Mouse (Mus musculus) testis, postnatal 10 days (tissue): ENCODE data around the gene Lrfn3.

ENCODE experiments used
- DNase-seq: peaks from one replicate; pipeline ENCODE4 v3.0.0; 2021; ENCODE audit warnings: low spot score

The Lrfn3 gene

DNA sequence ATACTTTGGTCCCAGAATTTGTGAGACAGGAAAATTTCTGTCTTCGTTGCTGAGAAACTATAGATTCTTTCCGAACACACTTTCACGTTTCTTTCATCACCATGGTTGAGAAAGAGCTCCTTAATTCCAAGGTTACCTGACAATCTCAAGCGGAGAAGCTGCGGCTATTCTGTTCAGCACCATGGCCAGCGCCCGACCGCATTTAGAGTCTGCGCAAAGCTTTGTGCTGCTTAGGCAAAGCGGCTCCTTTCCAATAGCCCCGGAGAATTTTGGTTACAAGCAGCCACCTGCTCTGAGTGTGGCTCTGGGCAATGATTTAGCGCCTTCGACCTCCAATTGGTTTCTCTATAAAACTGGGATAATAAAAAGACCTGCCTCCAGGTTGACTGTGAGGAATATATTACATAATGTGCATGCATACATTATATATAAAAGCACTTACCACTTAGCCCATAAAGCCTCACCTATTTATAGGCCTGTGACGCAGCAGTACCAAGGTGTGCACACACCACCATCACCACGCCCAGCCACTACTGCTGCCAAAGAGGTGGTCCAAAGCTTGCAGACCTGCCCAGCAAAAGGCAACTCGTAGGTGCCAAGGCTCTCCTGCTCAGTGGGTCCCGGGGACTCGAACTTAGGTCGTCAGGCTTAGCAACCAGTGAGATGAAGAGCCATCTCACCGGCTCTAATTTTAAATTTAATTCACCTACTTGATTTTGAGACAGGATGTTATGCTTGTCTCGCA, 15.8 kb downstream of the Lrfn3 start:
- peak; percentile 88 for DNase-seq

DNA sequence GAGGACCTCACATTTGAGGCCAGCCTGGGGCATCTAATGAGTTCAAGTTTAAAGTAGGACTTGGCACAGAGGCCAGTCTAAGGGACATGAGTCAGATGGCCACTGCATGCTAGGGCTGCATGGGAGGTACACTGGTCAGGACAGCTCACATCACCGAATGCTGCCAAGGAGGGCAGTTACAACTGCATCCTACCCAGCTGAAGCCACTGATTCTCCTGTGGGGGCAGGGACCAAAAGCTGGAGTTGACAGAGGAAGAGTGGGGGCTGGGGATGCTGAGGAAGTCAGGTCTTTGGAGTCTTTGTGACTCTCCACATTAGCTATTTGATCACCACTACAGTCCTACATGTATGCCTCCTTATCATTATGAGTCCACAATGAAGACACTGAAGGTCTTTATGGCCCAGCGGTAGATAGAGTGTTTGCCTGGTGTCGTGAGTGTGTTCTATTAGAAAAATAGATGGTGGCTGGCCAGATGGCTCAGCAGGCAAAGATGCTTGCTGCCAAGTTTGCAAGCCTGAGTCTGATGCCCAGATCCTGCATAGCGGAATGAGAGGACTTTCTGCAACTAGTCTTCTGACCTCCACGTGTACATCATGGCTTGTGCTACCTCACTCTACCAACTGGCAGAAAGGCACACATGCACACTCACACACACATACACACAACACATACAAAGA, 23.0 kb downstream of the Lrfn3 start:
- DNase-seq = no peak

DNA sequence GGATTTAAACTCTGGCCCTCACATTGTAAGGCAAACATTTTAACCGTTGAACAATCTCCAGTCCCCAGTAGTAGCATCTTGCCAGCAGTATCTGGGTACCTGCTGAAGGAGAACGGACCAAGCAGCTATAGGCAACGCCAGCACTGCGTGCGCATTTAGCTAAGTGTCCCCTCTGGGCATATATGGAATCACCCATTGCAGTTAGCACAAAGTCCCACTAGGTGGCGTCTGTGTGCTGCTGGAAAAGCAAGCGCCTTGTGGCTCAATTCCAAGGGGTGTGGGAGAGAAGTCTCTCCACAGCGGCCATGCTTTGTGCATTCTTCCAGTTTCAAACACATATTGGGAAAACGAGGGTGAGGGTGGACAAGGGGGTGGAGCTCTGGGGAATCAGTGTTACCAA, 26.2 kb downstream of the Lrfn3 start:
- peak; percentile 93 for DNase-seq

DNA sequence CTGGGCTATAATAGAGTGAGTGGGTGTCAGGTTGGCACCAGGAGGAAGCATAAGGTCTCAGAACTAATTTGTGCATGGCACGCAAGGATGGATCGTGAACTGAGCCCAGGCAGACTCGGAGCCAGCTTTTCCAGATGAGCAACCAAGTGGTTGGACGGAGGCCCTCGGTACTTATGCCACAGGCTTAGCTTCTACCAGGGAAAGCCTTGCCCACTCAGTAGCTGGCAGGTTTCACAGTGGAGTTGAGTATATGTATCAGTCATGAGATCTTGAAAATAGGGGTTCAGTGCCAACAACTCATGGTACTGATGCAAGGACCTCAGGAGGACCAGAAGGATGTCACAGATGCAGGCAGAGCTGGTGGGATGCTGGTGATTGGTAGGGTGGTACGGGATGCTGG, 26.9 kb downstream of the Lrfn3 start:
- no peak for DNase-seq

DNA sequence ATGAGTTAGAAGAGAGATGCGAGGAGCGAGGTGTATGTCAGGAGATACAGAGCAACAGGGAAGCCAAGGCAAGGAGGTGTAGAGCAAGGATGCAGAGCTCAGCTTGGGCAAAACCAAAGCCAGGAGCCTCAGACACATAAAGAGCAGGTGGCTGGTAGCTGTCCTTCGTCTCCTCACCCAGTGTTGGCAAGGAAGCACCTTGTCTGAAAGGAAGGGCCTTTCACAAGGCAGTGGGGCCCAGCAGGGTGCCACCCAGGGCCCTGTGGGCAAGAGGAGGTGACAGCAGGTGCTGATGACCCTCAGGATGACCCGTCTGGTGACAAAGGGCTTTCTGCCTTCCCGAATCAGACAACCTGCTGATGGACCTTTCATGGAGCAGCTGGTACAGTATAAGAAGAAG, 28.0 kb downstream of the Lrfn3 start:
- no peak for DNase-seq

DNA sequence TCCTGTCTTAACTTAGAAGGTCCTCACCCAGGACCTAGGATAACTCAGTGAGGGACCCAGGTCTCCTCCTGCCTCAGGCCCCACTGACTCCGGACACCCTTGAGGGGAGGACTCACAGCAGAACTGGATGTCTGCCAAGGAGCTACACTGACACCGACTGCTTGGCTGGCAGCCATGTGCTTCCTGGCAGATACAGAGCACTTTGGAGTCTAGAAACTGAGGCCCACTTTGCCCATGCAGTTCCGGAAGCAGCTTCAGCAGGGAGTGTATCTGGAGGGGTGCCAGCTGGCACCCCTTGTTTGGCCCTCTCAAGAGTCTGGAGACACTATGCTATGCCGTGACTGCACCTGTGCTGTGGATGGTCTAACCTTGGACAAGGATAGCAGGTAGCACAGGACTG, 29.1 kb downstream of the Lrfn3 start:
- DNase-seq = peak; percentile 75

DNA sequence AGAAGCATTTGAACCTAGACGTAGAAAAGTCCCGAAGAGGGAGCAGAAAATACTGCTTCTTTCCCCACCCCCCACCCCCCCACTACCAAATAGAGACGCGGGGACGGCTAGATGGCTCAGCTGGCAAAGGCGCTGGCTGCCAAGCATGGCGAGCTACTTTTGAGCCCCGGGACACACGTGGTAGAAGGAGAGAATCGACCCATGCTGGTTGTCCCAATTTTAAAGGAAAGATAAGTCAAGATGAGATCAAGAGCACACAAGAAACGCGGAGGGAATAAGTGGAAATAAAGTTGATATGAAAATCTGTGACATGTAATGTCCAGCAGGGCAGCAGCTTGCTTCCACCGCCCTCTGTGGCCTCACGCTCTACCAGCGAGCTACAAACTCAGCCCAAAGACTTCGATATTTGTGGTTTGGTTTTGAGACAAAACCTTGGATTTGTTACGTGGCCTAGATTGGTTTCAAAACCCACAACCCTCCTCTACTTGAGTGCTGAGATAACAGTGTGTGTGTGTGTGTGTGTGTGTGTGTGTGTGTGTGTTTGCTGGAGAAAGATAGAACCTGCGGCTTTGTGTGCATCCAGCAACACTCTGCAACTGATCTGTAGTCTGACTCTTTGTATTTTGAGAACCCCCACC, 29.8 kb downstream of the Lrfn3 start:
- no peak for DNase-seq

DNA sequence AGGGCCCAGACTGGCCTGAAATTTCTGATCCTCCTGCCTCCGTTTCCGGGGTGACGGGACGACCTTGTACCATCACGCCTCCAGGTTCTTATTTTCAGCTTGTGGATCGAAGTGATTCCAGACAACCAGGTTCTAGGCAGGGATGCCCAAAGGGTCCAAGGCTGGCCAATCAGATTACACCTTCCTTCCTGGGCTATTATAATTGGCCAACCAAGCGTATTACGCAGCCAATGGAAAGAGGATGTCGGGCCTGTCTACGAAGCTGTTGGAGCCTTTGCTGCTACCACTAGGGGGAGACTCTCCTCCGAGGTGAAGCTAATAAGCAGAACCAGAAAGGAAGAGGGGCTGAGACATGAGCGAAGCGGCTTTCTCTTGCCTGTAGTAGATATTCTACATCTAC, 30.7 kb downstream of the Lrfn3 start:
- peak; percentile 77 for DNase-seq

DNA sequence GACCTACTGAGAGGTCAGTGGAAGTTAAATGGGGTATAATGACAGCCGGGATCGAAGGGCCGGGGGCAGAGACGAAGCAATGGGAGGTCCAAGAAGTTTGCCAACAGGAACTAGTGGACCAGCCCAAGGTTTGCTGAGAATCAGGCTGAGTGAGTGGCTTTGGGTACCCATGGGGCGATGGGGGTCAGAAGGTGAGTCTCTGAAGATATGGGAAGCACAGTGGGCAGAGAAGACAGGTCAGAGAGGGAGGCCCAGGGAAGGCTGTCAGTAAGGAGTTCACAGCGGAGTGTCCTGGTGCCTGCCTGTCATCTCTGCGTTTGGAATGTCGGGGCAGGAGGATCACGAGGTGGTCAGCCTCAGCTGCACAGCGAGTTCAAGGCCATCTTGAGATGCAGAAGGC, 34.2 kb downstream of the Lrfn3 start:
- no peak for DNase-seq

DNA sequence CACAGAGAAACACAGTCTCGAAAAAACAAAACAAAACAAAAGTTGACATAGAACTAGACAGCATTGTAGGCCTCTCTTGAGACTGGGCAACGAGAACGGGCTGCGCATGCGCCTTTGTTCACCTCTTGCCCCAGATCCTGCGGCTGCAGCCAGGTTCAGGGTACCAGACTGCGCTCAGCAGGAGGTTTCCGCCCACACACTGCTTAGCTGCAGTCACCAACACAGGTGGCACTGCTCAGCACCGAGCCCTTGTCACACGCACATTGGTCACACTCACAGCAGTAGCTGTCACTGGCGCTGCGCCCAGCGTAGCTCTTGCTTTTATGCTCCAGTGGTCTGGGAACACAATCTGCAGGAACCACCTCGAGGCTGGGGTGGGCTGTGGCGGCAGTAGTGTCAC, 35.4 kb downstream of the Lrfn3 start:
- no peak for DNase-seq

DNA sequence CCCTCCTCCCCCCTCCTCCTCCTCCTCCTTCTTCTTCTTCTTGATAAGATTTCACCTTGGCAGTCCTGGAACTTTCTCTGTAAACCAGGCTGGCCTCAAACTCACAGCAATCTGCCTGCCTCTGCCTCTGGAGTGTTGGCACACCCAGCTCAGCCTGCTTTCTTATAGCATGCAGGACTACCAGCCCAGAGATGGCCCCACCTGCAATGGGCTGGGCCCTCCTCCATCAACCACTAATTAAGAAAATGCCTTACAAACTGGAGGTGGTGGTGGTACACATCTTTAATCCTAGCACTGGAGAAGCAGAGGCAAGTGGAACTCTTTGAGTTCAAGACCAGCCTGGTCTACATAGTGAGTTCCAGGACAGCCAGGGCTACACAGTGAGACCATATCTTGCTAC, 36.1 kb downstream of the Lrfn3 start:
- no peak for DNase-seq

DNA sequence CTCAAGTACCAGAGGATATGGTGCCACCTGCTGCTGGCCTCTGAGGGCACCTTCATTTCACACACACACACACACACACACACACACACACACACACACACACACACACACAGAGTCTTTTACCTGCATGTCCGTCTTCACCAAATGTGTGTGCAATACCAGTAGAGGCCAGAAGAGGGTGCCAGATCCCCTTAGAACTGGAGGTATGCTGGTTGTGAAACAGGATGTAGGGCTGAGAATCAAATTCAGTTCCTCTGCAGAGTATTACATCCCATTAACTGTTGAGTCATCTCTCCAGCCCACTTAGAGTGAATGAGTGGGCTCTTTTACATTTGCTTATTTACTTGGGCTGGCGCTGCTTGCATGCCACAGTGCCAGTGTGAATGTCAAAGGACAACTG, 37.2 kb downstream of the Lrfn3 start:
- peak; percentile 72 for DNase-seq

DNA sequence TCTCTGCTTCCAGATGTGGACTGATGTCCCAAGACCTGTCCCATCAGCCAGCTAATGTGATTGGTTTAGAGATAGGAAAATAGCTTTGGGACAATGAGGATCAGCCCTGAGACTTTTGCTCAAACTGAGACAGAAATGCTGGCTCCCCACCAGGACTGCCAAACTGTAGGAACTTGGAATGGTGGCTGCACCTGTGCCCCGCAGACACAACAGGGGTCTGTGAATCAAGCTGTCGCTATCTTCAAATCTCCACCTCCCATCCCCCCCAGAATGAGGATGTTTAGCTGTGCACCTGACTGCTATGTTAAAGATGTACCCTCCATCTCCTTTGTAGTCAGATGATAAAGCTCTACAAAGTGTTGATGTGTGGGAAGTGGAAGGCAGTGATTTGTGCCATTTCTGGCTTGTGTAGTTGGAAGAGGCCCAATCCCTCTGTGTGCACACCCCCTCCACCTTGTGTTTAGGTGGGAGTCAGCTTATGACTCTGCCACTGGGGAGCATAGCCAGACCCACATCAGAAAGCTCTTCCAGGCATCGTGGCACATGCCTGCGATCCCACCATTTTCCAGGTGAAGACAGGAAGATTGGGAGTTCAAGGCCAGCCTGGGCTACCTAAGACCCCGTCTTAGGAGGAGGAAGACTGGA, 38.1 kb downstream of the Lrfn3 start:
- no peak for DNase-seq

DNA sequence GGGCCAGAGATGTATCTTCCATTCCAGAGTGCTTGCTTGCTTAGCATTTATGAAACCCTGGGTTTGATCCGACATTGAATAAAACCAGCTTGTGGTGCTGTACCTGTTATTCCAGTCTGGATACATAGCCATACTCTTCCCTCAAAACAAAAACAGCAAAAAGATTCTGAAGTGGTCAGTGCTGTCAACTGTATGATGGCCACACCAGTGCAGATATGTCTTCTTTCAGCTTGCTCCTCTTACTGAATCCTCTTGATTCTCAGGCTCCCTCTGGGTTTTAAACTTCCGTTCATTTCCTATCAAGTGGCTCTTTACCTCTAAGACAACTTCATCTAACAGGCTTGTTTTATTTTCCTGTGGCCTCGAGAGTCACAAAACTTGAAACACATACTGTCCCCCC, 38.8 kb downstream of the Lrfn3 start, which contains the start of gene Sdhaf1:
TSS of gene Sdhaf1 (minus strand) at position 101 of the 400 bp plus-strand sequence.
- no peak for DNase-seq

DNA sequence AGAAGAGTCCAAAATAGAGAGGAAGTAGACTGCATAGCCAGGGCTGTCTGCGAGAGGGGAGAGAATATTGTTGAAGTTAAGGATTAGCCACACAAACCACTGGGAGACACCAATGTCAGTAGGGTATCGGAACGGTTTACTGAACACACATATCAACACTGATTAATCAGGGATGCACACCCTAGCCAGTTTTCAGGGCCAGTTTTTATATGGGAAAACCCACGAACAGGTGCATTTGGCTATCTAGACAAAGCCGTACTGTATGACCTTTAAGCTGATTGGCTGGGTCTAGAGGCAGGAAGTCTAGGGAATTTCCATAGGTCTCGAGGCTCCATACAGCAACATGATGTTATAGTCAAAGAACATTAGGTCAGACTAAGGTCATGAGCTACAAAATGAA, 39.7 kb downstream of the Lrfn3 start:
- DNase-seq = no peak

DNA sequence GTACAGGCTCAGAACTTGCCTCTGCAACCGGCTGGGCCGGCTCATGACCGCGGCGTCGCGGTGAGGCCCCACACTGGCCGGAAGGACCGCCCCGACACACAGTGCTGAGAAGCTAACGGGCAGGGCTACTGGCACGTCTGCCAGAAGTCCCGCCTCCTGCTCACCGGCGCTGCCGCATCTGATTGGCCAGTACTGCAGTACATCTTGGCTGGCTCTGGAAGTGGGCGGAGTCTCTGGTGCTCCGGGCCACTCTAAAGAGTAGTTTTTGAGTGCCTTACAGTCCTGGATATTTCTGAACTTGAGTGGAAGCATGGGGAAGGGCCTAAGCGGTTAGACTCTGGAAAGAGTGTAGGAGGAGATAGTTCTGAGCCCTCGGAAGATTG, 40.3 kb downstream of the Lrfn3 start:
- peak; percentile 98 for DNase-seq

DNA sequence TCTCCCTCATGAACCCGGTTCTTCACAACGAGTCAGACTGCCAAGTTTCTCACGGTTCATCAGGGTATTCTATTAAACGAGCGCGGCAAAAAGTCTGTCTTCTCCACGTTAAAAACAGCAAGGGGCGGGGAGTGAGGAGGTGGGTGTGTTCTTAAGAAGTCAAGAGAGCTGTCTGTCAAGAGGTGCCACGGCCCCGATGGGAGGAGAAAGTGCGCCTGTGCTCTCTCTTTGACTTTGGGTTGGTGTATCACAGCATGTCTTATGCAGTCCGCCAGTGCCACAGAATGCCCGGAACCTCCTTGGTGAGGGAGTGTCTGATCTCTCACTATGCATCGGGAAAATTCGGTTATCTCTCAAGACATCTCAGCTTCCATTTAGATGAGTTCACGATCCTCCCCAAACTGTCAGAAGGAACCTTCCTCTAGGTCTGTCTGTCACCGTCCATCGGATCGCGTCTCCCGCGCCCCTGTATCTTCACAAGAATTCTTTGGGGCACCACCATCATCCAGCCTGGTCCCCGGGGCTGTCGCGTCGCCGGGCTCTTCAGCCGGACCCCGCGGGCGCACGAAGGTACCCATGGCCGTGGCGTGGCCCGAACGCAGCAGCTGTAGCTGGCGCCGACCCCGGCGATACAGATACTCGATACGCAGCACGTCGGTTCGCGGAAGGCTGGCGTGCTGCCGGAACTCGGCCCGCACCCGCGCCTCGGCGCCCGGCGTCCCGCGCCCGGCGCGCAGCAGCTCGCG, 40.9 kb downstream of the Lrfn3 start, which contains the start of gene E130208F15Rik:
TSS of gene E130208F15Rik (plus strand) at position 202 of the 746 bp plus-strand sequence.
- DNase-seq = peak; percentile 71

DNA sequence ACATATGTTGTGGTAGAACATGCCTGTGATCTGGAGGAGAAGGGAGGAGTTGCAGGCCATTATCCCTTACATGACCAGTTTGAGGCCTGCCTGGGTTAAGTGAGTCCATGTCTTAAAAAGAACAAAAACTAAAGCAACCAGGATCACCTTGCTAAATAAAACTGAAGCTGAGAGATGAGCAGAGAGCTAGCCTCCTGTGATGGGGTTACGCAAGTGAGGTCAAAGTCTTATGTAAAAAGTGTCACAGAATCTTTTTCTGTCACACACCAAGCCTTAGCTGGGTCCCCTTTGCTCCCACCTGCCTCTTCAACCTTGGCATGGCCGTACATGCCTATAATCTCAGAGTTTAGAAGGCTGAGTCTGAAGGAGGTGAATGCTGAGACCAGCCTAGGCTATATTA, 41.6 kb downstream of the Lrfn3 start:
- DNase-seq = no peak

DNA sequence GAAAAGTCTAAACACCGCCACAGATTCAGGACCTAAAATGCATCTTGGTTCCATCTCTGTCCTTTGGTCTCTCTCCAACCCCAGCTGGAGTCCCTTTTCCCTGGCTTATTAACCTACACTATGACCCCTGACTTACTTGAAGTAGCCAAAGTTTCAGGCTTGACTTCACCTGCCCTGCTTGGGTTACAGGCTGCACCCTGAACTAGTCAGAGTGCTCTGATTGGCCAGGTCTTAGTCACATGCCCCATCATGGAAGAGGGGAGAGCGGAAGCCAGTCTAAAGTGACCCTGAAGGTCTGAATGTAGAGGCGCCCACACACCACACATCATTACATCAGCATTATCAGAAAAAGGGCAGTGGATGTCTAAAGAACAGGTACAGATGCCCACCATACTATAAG, 44.4 kb downstream of the Lrfn3 start:
- no peak for DNase-seq

DNA sequence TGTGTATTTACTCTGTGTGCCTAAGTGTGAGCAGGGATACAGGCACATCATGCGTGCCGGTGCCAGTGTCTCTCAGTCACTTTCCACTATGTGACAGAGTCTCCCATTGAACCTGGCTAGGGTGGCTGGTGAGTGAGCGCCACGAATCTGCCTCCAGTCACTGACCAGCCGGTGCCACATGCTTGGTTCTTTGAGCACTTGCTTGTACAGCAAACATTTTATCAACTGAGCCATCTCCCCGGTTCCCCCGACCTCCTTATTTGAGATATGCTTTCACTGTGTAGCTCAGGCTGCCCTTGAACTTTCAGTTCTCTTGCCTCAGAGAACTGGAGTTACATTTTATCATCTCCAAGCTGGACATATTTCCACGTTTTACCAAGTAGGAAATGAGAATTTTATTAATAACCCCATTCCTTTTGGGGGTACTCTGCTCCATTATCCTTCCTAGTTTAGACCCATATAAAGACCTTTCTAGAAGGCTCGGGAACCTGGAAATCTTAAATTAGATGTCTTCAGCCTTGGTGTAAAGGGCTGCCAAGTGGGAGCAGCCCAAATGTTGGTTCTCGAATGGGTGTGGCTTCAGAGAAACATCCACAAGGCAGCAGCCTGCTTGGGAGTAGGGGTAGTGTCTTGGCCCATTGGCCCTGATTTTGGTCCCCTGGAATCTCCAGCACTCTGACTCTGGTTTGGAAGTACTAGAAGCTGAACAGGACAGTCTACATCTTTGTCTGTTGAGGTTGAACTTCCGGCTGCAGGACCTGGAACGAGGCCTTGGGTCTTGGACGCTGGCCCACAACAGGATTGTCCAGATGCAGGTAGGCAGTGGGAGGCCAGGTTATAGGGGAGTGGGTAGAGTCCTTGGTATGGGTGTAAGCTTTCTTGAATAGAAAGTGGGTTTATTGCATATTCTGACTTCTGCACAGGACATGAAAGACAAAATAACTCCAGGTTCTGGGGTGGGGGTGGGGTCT, 46.7 kb downstream of the Lrfn3 start:
- no peak for DNase-seq

DNA sequence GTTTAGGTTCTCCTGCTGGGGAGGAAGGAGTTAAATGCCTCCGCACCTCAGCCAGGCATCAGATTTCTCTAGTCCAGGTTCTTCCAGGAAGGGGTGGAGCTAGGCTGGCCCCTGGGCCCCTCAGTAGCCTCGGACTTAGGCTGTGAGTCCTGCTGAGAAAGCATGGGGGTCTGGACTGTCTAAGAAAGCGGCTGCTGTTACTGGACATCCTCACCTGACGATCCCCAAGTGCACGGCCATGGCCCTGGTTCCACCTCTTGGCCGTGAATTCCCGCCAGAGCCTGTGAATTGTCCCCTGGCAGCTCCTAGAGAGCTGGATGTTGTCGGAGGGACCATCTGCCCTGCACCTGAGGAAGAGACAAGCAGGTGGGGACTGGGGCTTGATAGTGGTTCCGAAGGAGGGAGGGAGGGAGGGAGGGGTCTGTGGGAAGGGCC, 47.8 kb downstream of the Lrfn3 start, which contains the start of gene Syne4:
TSS of gene Syne4 (plus strand) at position 87 of the 435 bp plus-strand sequence.
- DNase-seq = no peak
